Mouse (Mus musculus) brown adipose tissue, adult 24 weeks (tissue): ENCODE measurements around the gene Rab5c. TPM values are rescaled to one million over a fixed set of nuclear protein-coding genes. Genes with fewer than 3 reads are reported as not detected.

ENCODE experiments used
- H3K27ac ChIP-seq: fragments of 200-500 bp; replicated peaks from 2 replicates; pipeline ENCODE4 v1.5.1; 2012; ENCODE audit warnings: low read depth, mild to moderate bottlenecking, low read length
- H3K4me1 ChIP-seq: fragments of 200-500 bp; 2 replicates; pipeline ENCODE4 v1.6.1; 2012; ENCODE audit warnings: low read length, mixed read lengths; ENCODE audit not compliant: control insufficient read depth, insufficient read depth, insufficient read length
- H3K4me3 ChIP-seq: fragments of 200-500 bp; 2 replicates; pipeline ENCODE4 v1.5.1; 2012; ENCODE audit warnings: low read depth, mild to moderate bottlenecking, low read length, moderate library complexity; ENCODE audit not compliant: insufficient read depth
- polyA plus RNA-seq: library from polyadenylated mRNA; stranded (reverse); fragments of >200 nt; gene quantifications from 2 replicates; pipeline ENCODE4 v1.2.4, GENCODE M21; 2012; ENCODE audit not compliant: missing spikeins, insufficient read depth, insufficient read length

Gene Rab5c
- polyA plus RNA-seq, 1 experiment: 148 TPM

DNA sequence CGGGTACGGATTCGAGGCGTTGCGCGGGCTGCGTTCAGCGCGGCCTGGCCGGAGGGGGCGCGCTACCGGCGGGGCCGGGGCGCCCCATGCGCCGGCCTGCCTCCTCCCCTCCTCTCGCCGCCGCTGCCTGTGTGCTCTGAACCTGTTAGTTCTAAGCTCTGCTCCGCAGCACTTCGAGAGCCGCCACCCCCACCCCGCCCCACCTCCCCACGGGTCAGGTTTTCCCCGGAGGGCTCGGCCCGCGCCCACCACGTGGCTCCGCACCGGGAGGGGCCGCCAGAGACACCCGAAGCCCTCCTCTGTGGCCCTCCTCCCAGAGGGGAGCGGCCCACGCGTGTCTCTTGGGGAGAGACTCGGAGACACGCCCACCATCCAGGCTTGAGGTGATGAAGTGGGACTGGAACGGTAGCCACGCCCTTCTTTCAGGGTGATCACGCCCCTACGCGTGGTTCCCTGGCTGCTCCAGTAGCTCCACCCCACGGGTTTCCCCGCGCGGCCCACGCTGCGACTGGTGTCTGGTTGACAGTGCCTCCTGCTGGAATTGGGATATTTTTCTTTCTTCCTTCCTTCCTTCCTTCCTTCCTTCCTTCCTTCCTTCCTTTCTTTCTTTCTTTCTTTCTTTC, 21.7 kb upstream of the Rab5c start, which contains the start of gene Kcnh4:
TSS of gene Kcnh4 (minus strand) at position 332 of the 623 bp plus-strand sequence.
- Histone ChIP-seq H3K27ac (no peak within 1 kb of the TSS), H3K4me1 (no peaks in the 10 kb centered on the region), H3K4me3 (0 out of 2 replicates have a peak within 1 kb of the TSS, but pooled peaks have one; percentile 2)

DNA sequence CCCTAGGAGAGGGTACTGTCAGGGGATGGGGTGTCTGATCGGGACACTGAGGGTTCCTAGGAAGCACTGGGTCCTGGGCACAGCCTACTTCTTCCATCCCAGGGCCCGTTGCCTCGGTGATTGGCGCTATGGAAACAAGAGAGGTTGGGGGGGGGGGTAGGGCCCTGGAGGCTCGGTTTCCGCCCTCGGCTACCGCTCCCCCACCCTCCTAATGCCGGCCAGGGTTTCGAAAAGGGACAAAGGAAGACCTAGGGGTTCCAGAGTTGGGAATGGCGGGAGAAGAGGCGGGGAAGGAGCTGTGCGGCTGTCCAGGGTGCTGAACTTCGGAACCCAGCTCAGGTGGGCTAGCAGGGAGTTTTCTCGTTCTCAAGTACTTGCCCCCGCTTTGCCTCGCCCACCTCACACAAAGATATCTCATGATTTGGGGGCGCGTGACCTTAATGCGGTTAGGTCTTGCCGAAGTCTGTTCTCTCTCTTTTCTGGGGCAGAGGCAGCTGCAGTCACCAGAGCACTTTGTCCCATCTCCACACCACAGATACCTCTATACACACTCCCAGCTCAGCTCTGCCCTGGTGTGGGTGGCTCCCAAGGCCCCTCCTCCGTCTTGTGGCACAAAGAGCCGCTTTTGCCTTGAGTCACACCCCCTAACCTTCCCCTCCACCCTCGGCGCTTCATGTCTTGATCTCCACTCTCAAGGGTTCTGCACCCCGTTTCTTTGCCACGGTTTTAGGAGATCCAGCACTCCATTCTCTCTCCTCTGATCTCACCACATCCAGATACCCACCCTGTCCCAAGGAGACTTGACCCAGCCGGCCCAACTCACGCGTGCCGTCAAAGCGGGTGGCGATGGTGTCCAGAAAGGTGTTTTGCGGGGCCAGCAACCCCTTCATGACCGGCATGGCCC, 20.9 kb upstream of the Rab5c start:
- H3K27ac ChIP-seq: no peak overlapping the region
- no peak overlapping the region for H3K4me3 ChIP-seq
- no peaks in the 10 kb centered on the region for H3K4me1 ChIP-seq

DNA sequence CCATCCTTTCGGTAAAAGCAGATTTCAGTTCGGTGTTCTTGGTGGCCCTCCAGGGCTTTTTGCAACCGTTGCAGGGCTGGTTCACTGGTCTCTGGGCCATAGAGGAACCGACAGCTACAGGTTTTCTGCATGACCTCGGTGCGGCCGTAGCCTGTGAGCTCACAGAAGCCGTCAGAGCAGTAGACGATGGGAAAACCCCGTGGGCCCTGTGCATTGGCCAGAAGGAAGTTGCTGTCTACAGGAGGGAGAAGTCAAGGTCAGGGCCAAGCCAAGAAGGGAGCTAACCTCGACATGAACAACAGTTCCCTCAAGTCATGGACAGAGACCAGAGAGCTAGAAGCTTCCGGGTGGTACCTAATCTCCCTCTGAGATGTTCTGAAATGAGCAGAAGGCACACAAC, 19.6 kb upstream of the Rab5c start:
- Histone ChIP-seq H3K4me1 (no peaks in the 10 kb centered on the region), H3K4me3 (no peak overlapping the region), H3K27ac (no peak overlapping the region)

DNA sequence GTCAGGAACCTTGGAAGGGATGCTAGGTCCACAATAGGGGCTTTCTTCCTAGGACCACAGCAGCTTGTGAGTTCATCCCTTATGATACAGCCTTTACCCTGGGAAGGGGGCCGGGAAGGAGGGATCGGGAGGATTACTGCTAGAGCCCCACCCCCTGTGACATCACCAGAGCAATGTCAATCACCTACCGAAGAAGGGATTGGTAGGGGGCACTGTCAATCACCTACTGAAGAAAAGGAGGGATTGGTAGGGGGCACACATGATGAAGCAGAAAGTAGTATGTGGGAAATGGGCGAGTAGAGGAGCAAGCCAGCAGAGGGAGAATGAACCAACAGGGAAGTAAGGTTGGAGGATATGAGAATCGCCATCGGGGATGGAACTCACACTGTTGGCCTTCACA, 18.5 kb upstream of the Rab5c start:
- no peak overlapping the region for H3K27ac ChIP-seq
- H3K4me3 ChIP-seq: no peak overlapping the region
- H3K4me1 ChIP-seq: no peaks in the 10 kb centered on the region

DNA sequence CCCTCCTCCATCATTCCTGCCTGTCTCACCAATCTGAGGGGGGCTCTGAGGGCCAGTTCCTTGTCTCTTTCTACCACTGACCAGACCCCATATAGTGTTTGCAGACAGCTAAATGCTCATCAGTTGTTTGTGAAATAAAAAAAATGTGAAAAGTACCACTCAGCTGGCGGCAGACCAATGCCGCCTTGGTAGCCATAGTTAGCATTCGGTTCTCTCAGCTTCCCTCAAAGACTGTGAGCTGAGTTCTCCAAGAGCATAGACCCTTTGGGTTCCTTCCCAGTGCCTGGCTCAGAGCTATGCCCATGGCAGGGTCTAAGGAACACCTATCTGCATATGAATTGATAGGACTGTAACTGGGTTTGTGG, 16.7 kb upstream of the Rab5c start:
- Histone ChIP-seq H3K27ac (no peak overlapping the region), H3K4me1 (no peaks in the 10 kb centered on the region), H3K4me3 (no peak overlapping the region)

DNA sequence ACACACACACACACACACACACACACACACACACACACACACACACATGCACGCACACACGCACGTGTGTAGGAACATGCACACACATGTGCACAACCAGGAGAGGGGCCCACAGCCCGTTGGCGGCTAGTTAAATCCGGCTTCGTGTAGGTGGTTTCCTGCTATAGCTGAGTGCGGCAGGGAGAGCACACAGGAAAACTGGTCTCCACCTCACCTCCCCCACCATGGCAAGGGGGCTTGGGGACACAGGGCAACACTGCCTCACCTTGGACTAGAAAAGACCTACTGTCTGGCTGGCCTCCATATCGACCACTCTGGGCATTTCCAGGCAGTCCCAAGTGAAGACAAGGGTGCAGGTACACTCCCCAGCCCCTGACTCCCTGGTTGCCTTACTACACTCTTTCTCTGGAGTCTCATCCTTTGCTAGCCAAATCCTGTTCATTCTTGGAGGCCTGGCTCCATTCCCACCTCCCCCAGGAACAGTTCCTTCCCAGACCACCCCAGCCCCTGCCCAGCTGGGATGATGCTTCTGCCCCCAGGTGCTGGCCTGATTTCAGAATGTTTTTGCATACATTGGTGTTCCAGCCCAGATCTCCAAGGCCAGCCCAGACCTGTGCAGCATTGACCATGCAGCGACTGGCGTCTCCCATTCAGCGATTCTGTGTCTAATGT, 16.1 kb upstream of the Rab5c start:
- no peak overlapping the region for H3K27ac ChIP-seq
- no peaks in the 10 kb centered on the region for H3K4me1 ChIP-seq

DNA sequence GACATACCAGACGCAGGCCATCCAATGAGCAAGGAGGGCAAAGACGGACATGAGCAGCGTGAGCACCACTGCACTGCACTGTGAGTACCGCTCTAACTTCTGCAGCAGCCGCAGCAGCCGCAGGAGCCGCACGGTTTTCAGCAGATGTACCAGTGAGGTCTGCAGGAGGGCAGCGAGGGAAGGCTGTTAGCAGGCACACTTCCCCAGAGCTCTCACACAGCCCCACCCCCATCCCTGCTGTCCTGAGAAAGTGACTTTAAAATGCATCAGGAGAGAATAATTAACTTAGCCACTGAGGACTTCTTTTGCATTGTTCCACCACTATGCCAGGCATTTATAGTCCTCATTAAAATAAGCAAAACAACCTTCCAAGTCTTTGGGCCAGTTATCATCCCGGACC, 14.3 kb upstream of the Rab5c start:
- H3K4me3 ChIP-seq: no peak overlapping the region
- H3K4me1 ChIP-seq: no peaks in the 10 kb centered on the region
- no peak overlapping the region for H3K27ac ChIP-seq

More for the DNA sequence above, 16.1 kb upstream of the Rab5c start:
- H3K4me3 ChIP-seq: no peak overlapping the region

DNA sequence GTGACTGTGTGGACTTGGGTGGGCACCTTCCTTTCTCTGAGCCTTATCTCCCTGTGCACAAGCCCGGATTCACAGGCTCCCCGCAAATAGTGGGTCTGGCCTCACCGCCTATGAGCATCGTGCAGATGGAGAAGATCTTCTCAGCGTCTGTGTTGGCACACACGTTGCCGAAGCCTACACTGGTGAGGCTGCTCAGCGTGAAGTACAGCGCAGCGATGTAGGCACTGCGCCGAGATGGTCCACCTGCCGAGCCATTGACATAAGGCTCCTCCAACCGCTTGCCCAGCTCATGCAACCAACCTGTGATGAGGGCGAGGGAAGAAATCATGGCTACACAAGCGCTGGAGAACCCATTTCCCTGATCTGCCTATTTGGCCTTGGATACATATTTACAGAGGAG, 12.1 kb upstream of the Rab5c start:
- H3K4me3 ChIP-seq: no peak overlapping the region
- no peak overlapping the region for H3K27ac ChIP-seq
- H3K4me1 ChIP-seq: no peaks in the 10 kb centered on the region

DNA sequence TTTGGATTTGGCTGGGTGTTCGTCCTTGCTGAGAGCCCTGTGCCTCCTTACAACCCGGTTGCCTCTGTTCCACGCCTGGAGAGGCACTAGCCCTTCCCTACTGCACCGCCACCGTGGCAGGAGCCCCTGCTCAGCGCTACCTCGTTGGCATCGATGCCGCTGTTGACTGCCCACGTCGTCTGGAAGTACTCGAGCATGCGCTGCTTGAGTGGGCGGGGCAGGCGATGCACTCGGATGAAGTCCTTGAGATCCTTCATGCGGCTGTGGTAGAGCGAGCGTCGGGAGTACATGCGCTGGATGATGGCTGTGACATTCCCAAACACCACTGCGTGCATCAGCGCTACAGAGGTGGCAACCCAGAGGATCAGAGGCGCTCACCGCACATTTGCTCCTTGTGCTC, 11.5 kb upstream of the Rab5c start:
- H3K27ac ChIP-seq: no peak overlapping the region
- no peaks in the 10 kb centered on the region for H3K4me1 ChIP-seq
- H3K4me3 ChIP-seq: no peak overlapping the region

DNA sequence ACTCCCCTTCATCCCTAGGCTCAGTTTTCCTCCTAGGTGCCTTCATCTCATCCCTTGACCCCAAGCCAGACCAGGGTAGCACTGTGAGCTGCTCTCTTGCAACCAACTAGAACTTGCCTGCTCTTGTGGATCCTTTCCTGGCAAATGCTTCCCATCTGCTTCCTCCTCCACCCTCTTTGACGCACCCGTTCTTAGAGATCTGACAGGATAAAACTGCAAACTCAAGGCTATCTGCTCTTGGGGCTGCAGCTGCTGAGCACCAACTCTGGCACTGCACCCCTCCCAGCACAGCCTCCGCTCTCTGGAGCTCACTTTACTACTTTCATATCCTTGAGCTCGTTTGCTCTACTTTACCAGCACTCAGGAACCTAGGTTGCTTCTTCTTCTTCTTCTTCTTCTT, 10.6 kb upstream of the Rab5c start:
- H3K27ac ChIP-seq: no peak overlapping the region
- no peaks in the 10 kb centered on the region for H3K4me1 ChIP-seq
- no peak overlapping the region for H3K4me3 ChIP-seq

DNA sequence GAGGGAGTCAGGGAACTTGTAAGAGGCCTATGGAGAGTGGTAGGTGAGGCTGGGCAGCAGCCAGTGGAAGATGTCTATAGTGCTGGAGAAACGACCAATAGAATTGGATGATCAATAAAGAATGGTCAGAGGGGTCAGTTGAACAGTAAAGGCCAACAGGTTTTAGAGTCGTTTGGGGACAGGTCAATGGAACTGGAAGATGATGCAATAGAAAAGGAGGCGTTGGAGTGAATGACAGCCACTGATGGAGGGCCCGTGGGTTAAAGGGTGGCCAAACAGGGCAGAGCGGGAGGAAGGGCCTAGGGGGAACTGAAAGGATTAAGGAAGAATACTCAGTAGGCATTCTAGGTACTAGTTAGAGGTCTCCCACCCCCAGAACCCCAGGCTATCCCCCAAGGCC, 9.1 kb upstream of the Rab5c start:
- Histone ChIP-seq H3K4me3 (no peak overlapping the region), H3K4me1 (no peaks in the 10 kb centered on the region), H3K27ac (no peak overlapping the region)

DNA sequence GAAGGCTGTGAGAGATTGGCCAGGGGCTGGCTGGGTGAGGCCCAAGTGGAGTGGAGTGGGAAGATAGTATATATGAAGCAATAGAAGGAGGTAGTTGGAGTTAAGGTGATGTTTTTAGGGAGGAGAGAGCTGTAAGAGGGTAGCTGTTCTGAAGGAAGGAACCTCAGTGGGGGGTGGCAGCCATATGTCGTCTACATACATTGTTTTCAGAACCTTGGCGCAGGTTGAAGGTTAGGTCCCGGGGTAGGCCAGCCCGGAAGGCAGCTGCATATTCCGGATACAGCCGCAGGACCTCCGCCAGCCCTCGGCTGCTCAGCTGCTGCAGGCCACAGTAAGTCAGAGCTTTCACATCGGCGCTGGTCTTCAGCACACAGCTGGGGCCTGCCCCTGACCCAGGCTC, 8.5 kb upstream of the Rab5c start:
- Histone ChIP-seq H3K4me3 (no peak overlapping the region), H3K4me1 (peaks cover 3% of the 10 kb centered on the region; the same call in 1 of the 2 replicates)

DNA sequence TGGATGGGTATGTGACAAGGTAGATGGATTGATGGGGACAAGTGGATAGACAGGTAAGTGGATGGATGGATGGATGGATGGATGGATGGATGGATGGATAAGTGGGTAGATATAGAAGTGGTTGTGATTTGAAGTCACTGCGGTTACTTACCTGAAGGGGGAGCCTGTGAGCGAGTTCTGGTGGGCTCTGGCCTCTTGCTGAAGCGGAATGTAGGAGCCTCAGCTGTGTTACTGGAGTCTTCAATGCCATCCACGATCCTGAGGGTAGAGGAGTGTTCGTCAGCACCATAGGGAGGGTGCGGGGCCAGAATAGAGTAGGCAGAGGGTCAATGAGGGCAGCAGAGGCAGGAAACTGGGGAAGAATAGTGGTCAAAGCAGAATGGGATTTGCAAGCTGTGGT, 7.1 kb upstream of the Rab5c start:
- Histone ChIP-seq H3K4me3 (no peak overlapping the region), H3K4me1 (peaks cover 7% of the 10 kb centered on the region; the same call in 1 of the 2 replicates), H3K27ac (no peak overlapping the region)

More for the DNA sequence above, 8.5 kb upstream of the Rab5c start:
- no peak overlapping the region for H3K27ac ChIP-seq

DNA sequence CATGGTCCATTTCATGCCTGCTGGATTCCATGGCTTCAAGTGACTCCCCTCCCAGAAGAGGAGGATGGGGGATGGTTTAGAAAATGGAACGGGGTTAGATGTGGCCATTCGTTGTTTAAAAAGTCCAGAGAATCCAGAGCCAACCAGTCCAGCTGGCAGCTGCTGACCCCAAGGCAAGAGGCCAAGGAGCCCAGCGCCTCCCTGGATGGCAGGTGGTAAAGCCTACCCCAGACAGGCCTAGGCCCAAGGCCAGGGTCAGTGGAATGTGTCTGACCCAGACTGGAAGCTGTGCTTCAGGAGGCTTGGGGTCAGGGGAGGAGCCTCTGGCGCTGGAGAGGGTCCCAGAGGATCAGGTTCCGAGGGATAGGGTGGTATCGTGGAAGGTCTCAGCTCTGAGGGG, 3.3 kb upstream of the Rab5c start:
- Histone ChIP-seq H3K4me3 (no peak overlapping the region), H3K27ac (no peak overlapping the region), H3K4me1 (peaks cover 13% of the 10 kb centered on the region)

DNA sequence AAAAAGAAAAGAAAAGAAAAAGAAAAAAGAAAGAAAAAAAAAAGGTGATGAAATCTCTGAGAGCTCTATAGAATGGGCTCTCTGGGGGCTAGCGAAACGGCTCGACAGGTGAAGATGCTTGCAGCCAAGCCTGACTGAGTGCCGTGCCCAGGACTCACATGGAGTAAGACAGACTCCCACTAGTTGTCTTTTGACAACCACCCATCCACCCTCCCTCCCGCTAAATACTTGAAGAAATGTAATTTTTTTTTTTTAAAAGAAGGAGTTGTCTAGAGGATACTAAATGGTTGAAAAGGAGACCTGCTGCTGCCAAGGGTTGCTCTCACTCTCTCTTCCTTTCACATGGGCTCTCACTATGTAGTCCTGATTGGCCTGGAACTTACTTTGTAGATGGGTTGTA, 734 bp upstream of the Rab5c start:
- H3K4me3 ChIP-seq: no peak overlapping the region
- H3K27ac ChIP-seq: no peak overlapping the region
- peaks cover 26% of the 10 kb centered on the region for H3K4me1 ChIP-seq
